Mouse (Mus musculus) hindbrain, postnatal 0 days (tissue): Measurements from ENCODE around the gene Thumpd2. TPM values are rescaled to one million over a fixed set of nuclear protein-coding genes. Genes with fewer than 3 reads are reported as not detected.
A peak's percentile ranks its signal among the peaks of the same experiment; 100 is the strongest.

Experiments
- ATAC-seq: fragments of 200-750 bp; cut with Nextera tagmentation; 2 replicates; pipeline ENCODE4 v1.8.0; 2017; ENCODE audit warnings: mild to moderate bottlenecking, moderate TSS enrichment, moderate library complexity
- DNase-seq: peaks from one replicate; pipeline ENCODE4 v3.0.0-alpha.2; 2015; ENCODE audit warnings: low spot score
- H3K27ac ChIP-seq: fragments of 300-500 bp; sonication (generic); 2 replicates; pipeline ENCODE4 v1.5.1; 2014; ENCODE audit warnings: mild to moderate bottlenecking
- H3K27me3 ChIP-seq: fragments of 300-500 bp; sonication (generic); 2 replicates; pipeline ENCODE4 v1.6.1; 2014; ENCODE audit warnings: low read length, mixed read lengths; ENCODE audit not compliant: insufficient read depth
- H3K36me3 ChIP-seq: fragments of 300-500 bp; sonication (generic); 2 replicates; pipeline ENCODE4 v1.6.1; 2014; ENCODE audit warnings: low read length, mixed read lengths; ENCODE audit not compliant: insufficient read depth
- H3K4me1 ChIP-seq: fragments of 300-500 bp; sonication (generic); 2 replicates; pipeline ENCODE4 v1.6.1; 2014; ENCODE audit warnings: antibody characterized with exemption, low read length, mixed read lengths; ENCODE audit not compliant: insufficient read depth
- H3K4me2 ChIP-seq: fragments of 300-500 bp; sonication (generic); 2 replicates; pipeline ENCODE4 v1.6.1; 2014; ENCODE audit warnings: low read depth, mild to moderate bottlenecking, low read length, moderate library complexity, mixed read lengths
- H3K4me3 ChIP-seq: fragments of 300-500 bp; sonication (generic); 2 replicates; pipeline ENCODE4 v1.5.1; 2014; ENCODE audit warnings: low read length
- H3K9ac ChIP-seq: fragments of 300-500 bp; sonication (generic); replicated peaks from 2 replicates; pipeline ENCODE4 v1.6.1; 2014; ENCODE audit warnings: mild to moderate bottlenecking, low read length, moderate library complexity, mixed read lengths
- H3K9me3 ChIP-seq: fragments of 300-500 bp; sonication (generic); 2 replicates; pipeline ENCODE4 v1.6.1; 2016; ENCODE audit warnings: low read length, mixed read lengths
- CTCF ChIP-seq: IDR thresholded peaks from 2 replicates; pipeline ENCODE4 v1.5.1; 2016; ENCODE audit warnings: antibody characterized with exemption, control low read depth, low read depth
- WGBS: fragments of 180-500 bp; shearing (Covaris S2); extraction: QIAGEN DNeasy Blood & Tissue Kit; methylation state at CpG from one replicate; pipeline ENCODE4 v1.1.7; 2014; 5-methylcytosine and 5-hydroxymethylcytosine counted together
- polyA plus RNA-seq: library from polyadenylated mRNA; unstranded; fragments of >200 nt; fragmentation: Nextera tagmentation; extraction: Ambion mirVana; gene quantifications from 2 replicates; pipeline ENCODE4 v1.2.1, GENCODE M21; 2015
- total RNA-seq: library from RNA; depleted of rRNA; stranded (reverse); fragments of >200 nt; gene quantifications from 2 replicates; pipeline ENCODE4 v1.2.3, GENCODE M21; 2014

The Thumpd2 gene
- total and polyA plus RNA-seq, 2 experiments from 2014 or later, result 1.8 to 6.0 TPM

DNA sequence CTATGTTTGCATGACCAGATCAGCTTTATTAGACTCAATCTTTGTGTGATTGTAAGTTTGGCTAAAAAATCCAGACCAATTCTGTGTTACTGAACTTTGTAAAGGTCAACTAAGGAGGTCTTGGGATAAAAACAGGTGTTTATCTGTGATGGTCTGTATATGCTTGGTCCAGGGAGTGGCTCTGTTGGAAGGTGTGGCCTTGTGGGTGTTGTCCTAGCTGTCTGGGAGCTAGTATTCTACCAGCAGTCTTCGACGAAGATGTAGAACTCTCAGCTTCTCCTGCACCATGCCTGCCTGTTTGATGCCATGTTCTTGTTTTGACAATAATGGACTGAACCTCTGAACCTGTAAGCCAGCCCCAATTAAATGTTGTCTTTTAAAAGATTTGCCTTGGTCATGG is 11.6 kb downstream of the Thumpd2 start:
- H3K4me3 ChIP-seq, result no peak overlapping the region
- WGBS, result 96% methylated on average over 2 of the region's 2 CpGs
- no peak for ATAC-seq
- no peak for TF ChIP-seq CTCF
- H3K4me2 ChIP-seq, result no peak overlapping the region
- no peaks in the 10 kb centered on the region for H3K27me3 ChIP-seq
- H3K9ac ChIP-seq, result no peak overlapping the region
- H3K27ac ChIP-seq, result no peak overlapping the region
- no peaks in the 10 kb centered on the region for H3K9me3 ChIP-seq
- no peaks in the 10 kb centered on the region for H3K4me1 ChIP-seq
- DNase-seq, result no peak
- H3K36me3 ChIP-seq, result no peaks in the 10 kb centered on the region; the same call in 1 of the 2 replicates

- Histone ChIP-seq H3K36me3 (peaks cover 1% of the 10 kb centered on the region; the same call in 1 of the 2 replicates), H3K4me3 (no peak overlapping the region), H3K9ac (no peak overlapping the region), H3K27ac (no peak overlapping the region), H3K9me3 (no peaks in the 10 kb centered on the region), H3K27me3 (no peaks in the 10 kb centered on the region), H3K4me1 (no peaks in the 10 kb centered on the region), H3K4me2 (no peak overlapping the region)
- no peak for TF ChIP-seq CTCF
- 74% methylated on average over 7 of the region's 7 CpGs for WGBS
- no peak for ATAC-seq
- no peak for DNase-seq
Observed at GRCm38 (mm10) chr17:81047930-81048564, 16.8 kb downstream of the Thumpd2 start.

DNA sequence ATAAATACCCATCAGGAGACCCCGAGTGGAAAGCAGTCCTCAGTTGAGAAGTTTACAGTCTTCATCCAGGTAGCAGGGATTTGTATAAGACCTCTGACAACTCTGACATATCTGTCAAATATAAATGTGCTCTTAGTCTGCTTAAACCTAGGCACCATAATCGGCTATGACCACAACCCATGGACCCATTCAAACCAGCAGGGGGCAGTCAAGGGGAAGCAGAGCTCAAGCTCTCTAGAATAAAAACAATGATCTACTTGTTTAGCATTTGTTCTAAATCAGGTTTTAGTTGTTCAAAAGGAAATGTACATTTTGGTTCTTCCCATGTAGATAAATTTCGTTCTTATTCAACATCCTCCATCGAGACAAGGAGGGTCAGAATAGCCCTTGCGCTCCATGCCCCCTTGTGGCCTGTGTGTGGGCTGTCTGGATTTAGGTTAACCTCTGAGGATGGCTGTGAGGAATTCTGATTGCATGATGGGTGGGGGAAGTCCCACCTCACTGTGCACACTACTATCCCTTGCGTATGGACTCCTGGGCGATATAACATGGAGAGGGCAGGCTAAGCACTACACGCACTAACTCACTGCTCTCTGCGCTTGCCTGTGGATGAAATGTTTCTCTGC is 19.2 kb downstream of the Thumpd2 start:
- TF ChIP-seq CTCF, result peak; percentile 50
- Histone ChIP-seq H3K36me3 (peaks cover 11% of the 10 kb centered on the region; the same call in 1 of the 2 replicates), H3K27me3 (no peaks in the 10 kb centered on the region), H3K4me2 (no peak overlapping the region), H3K27ac (no peak overlapping the region), H3K9ac (no peak overlapping the region), H3K4me3 (no peak overlapping the region), H3K4me1 (no peaks in the 10 kb centered on the region), H3K9me3 (no peaks in the 10 kb centered on the region)
- WGBS, result 91% methylated on average over 9 of the region's 9 CpGs
- DNase-seq (no peak), ATAC-seq (no peak)

DNA sequence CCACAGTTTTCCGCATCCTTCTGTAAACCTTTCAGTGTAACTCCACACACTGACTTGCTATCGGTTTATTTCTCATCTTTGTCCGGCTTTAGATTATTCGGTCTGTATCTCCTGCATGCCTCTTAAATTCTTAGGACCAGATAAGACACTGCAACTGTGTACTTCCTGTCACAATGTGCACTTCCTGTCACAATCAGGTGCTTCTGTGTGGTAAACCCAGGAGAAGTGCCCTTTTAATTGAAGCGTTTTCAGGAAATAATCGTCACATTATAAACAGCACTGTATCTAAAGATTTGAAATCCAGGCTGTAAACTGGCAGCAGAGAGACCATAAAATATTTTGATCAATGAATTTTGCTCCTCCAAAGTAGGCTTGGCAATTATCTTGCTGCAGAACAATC is 19.8 kb downstream of the Thumpd2 start:
- Histone ChIP-seq H3K9me3 (no peaks in the 10 kb centered on the region), H3K36me3 (peaks cover 11% of the 10 kb centered on the region; the same call in 1 of the 2 replicates), H3K9ac (no peak overlapping the region), H3K27ac (no peak overlapping the region), H3K4me3 (no peak overlapping the region), H3K4me1 (no peaks in the 10 kb centered on the region), H3K4me2 (no peak overlapping the region), H3K27me3 (no peaks in the 10 kb centered on the region)
- WGBS, result 93% methylated on average over 6 of the region's 6 CpGs
- DNase-seq (no peak), ATAC-seq (no peak)
- TF ChIP-seq CTCF, result no peak

DNA sequence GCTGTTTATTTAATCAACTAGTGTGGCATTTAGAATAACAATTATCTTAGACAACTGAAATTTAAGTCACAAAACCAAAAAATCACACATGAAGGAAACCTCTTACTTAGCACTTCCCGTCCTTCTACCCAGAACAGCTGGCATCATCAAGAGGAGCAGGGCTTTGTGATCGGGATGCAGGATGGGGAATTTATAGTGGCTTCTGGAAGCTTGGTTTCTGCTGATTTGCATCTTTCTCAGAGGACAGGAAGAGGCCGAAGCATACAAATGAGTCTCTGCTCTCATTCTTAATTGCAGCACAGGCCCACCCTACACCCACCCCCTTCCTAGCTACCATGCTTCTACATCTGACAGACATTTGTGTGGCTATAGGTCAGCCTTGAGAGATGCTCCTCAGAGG is 20.5 kb downstream of the Thumpd2 start:
- DNase-seq (no peak), ATAC-seq (no peak)
- no peak overlapping the region for H3K4me2 ChIP-seq
- H3K4me1 ChIP-seq, result no peaks in the 10 kb centered on the region
- H3K9ac ChIP-seq, result no peak overlapping the region
- H3K9me3 ChIP-seq, result no peaks in the 10 kb centered on the region
- no peaks in the 10 kb centered on the region for H3K27me3 ChIP-seq
- no peak overlapping the region for H3K27ac ChIP-seq
- 56% methylated on average over 3 of the region's 3 CpGs for WGBS
- no peak overlapping the region for H3K4me3 ChIP-seq
- no peak for TF ChIP-seq CTCF
- H3K36me3 ChIP-seq, result peaks cover 17% of the 10 kb centered on the region; the same call in 1 of the 2 replicates

DNA sequence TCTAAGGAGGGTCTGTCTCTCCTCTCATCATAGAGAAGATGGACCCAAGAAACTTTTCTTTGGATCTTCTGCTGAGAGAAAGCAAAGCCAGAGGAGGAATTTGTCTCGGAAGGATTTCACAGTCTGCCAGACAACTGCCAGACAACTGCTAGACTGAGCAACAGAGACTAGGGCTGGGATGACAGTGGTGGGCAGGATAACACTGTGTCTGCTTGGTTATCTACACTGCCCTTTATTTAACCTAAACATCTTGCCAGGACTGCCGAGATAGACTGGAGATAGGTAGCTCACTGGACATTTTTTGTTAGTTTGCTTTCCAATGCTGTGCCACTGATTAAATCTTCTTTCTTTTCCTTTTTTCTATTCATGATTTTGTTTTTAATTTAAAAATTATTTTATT is 23.2 kb downstream of the Thumpd2 start:
- Histone ChIP-seq H3K36me3 (peaks cover 21% of the 10 kb centered on the region; the same call in 1 of the 2 replicates), H3K9ac (no peak overlapping the region), H3K4me1 (no peaks in the 10 kb centered on the region), H3K4me2 (no peak overlapping the region), H3K27me3 (no peaks in the 10 kb centered on the region), H3K27ac (no peak overlapping the region), H3K9me3 (no peaks in the 10 kb centered on the region), H3K4me3 (no peak overlapping the region)
- ATAC-seq, result no peak
- no peak for TF ChIP-seq CTCF
- WGBS, result 85% methylated on average over 2 of the region's 2 CpGs
- no peak for DNase-seq
